ENCODE assay signal across 11 mouse cellular contexts in genomic region chr9:98428783-98429182, GRCm38 (mm10). TPM values are rescaled to one million over a fixed set of nuclear protein-coding genes. Genes with fewer than 3 reads are reported as not detected.
DNase-seq lines count a peak whose midpoint lies in the region; ATAC-seq and TF ChIP-seq lines count a peak whose summit lies in the region.
"Had no signal": no experiment of that assay in that cellular context is flagged by ENCODE, and none has a peak within 500 bp of the region (broad histone marks: within the 10 kb centered on the region; RNA-seq: fewer than 3 reads in every experiment).

No protein-coding gene starts in this region.

- no peak for TF ChIP-seq CTCF in heart, adult 2 months (IDR thresholded peaks at IDR 0.05)
- TF ChIP-seq CTCF in kidney, postnatal 0 days (IDR thresholded peaks at IDR 0.05; ENCODE audit: low read depth), result no peak
- TF ChIP-seq CTCF in small intestine, adult 2 months (IDR thresholded peaks at IDR 0.05; ENCODE audit: extremely low read depth, insufficient read length, insufficient replicate concordance, low read depth, low read length), result no peak

- no peak overlapping the region for H3K9ac ChIP-seq in liver, embryonic 13.5 days
- H3K9ac ChIP-seq in liver, embryonic 11.5 days (ENCODE audit: low read depth, low read length), result no peak overlapping the region
- H3K9ac ChIP-seq in heart, adult 2 months (ENCODE audit: low read depth, low read length), result no peak overlapping the region
- H3K9ac ChIP-seq in kidney, postnatal 0 days (ENCODE audit: low read depth, low read length), result 0 out of 2 replicates have a peak overlapping the region, but pooled peaks have one; percentile 4

- intact Hi-C loops in heart, adult 2 months (cut with DNase I), result no loop called here

- H3K4me1 ChIP-seq in liver, embryonic 13.5 days (replicated peaks), result peaks cover 50% of the 10 kb centered on the region
- H3K4me1 ChIP-seq in liver, embryonic 11.5 days (replicated peaks; ENCODE audit: control insufficient read depth, insufficient read depth, low read length), result peaks cover 37% of the 10 kb centered on the region
- peaks cover 10% of the 10 kb centered on the region for H3K4me1 ChIP-seq in heart, adult 2 months (ENCODE audit: control insufficient read depth, insufficient read depth, low read length)
- peaks cover 36% of the 10 kb centered on the region for H3K4me1 ChIP-seq in kidney, postnatal 0 days (replicated peaks; ENCODE audit: insufficient read depth, low read length)
- peaks cover 16% of the 10 kb centered on the region for H3K4me1 ChIP-seq in small intestine, adult 2 months (ENCODE audit: control insufficient read depth, insufficient read depth, insufficient read length, low read length)
- H3K4me1 ChIP-seq in forebrain, embryonic 10.5 days, result peaks cover 85% of the 10 kb centered on the region

- 0 out of 2 replicates have a peak overlapping the region, but pooled peaks have one; percentile 4 for H3K4me2 ChIP-seq in liver, embryonic 13.5 days
- H3K4me2 ChIP-seq in liver, embryonic 11.5 days, result no peak overlapping the region; the same call in 1 of the 2 replicates
- peak overlapping the region; percentile 35 for H3K4me2 ChIP-seq in kidney, postnatal 0 days (ENCODE audit: low read length)

- H3K4me3 ChIP-seq in liver, embryonic 13.5 days (replicated peaks), result no peak overlapping the region
- no peak overlapping the region for H3K4me3 ChIP-seq in liver, embryonic 11.5 days (ENCODE audit: low read depth, low read length)
- H3K4me3 ChIP-seq in heart, adult 2 months, result no peak overlapping the region
- H3K4me3 ChIP-seq in kidney, postnatal 0 days (replicated peaks; ENCODE audit: low read depth, low read length), result no peak overlapping the region
- no peak overlapping the region for H3K4me3 ChIP-seq in small intestine, adult 2 months (ENCODE audit: low read depth, low read length)
- no peak overlapping the region for H3K4me3 ChIP-seq in forebrain, embryonic 10.5 days

- TF ChIP-seq EP300 in heart, adult 2 months (IDR thresholded peaks at IDR 0.05; ENCODE audit: insufficient read depth, low read depth, low read length), result peak; percentile 80

- no peak for ATAC-seq in liver, embryonic 13.5 days (ENCODE audit: low read depth)
- no peak for ATAC-seq in liver, embryonic 11.5 days (replicated peaks; ENCODE audit: low FRiP score)
- no peak for ATAC-seq in kidney, postnatal 0 days (replicated peaks; ENCODE audit: low FRiP score, low read depth)

- H3K9me3 ChIP-seq in liver, embryonic 13.5 days (replicated peaks), result no peaks in the 10 kb centered on the region
- no peaks in the 10 kb centered on the region for H3K9me3 ChIP-seq in liver, embryonic 11.5 days (ENCODE audit: control insufficient read depth, low read length)
- H3K9me3 ChIP-seq in kidney, postnatal 0 days (replicated peaks; ENCODE audit: low read length), result no peaks in the 10 kb centered on the region
- H3K9me3 ChIP-seq in forebrain, embryonic 10.5 days, result no peaks in the 10 kb centered on the region
- H3K9me3 ChIP-seq: G1E had no signal

- no peak for DNase-seq in liver, embryonic 13.5 days
- DNase-seq in liver, embryonic 11.5 days (ENCODE audit: low spot score), result no peak
- peak; percentile 63 to 81 for DNase-seq in heart, adult 2 months
- peak; percentile 81 for DNase-seq in kidney, postnatal 0 days (ENCODE audit: low spot score)
- no peak for DNase-seq in frontal cortex, postnatal 10 days (ENCODE audit: low spot score in 2 of 2)
- DNase-seq in cerebellum, adult 9-11 months, result no peak
- no peak for DNase-seq in forebrain, embryonic 10.5 days (ENCODE audit: extremely low spot score, low spot score)
- DNase-seq: cerebellum, postnatal 36 days had no signal

- TF ChIP-seq POLR2A in heart, adult 2 months (IDR thresholded peaks at IDR 0.05; ENCODE audit: insufficient read depth, low read depth, low read length), result no peak
- no peak for TF ChIP-seq POLR2A in small intestine, adult 2 months (IDR thresholded peaks at IDR 0.05; ENCODE audit: low read depth, low read length)

- H3K79me2 ChIP-seq in heart, adult 2 months (replicated peaks; ENCODE audit: control insufficient read depth, insufficient read depth, low read length), result no peaks in the 10 kb centered on the region

- 63% methylated on average over 8 of the region's 8 CpGs for WGBS in liver, embryonic 13.5 days (ENCODE audit: insufficient replicate concordance)
- 66% methylated on average over 8 of the region's 8 CpGs for WGBS in liver, embryonic 11.5 days
- WGBS in heart, adult 2 months, result 41% methylated on average over 8 of the region's 8 CpGs
- 40% methylated on average over 8 of the region's 8 CpGs for WGBS in kidney, postnatal 0 days
- WGBS in small intestine, adult 2 months, result 67% methylated on average over 8 of the region's 8 CpGs
- WGBS in forebrain, embryonic 10.5 days, result 82% methylated on average over 8 of the region's 8 CpGs

- no peak overlapping the region for H3K27ac ChIP-seq in liver, embryonic 13.5 days
- H3K27ac ChIP-seq in liver, embryonic 11.5 days (ENCODE audit: low read depth, low read length), result no peak overlapping the region
- H3K27ac ChIP-seq in heart, adult 2 months, result peak overlapping the region; percentile 58
- H3K27ac ChIP-seq in kidney, postnatal 0 days, result peak overlapping the region; percentile 83
- H3K27ac ChIP-seq in small intestine, adult 2 months (ENCODE audit: insufficient read depth, low read depth, low read length), result 0 out of 2 replicates have a peak overlapping the region, but pooled peaks have one; percentile 13
- no peak overlapping the region for H3K27ac ChIP-seq in forebrain, embryonic 10.5 days

- H3K27me3 ChIP-seq in liver, embryonic 13.5 days, result peaks cover 26% of the 10 kb centered on the region
- H3K27me3 ChIP-seq in liver, embryonic 11.5 days (replicated peaks; ENCODE audit: control insufficient read depth, insufficient read depth, low read length), result peaks cover 9% of the 10 kb centered on the region; the same call in 1 of the 2 replicates
- H3K27me3 ChIP-seq in heart, adult 2 months (ENCODE audit: control insufficient read depth, insufficient read depth, low read length), result no peaks in the 10 kb centered on the region
- no peaks in the 10 kb centered on the region for H3K27me3 ChIP-seq in kidney, postnatal 0 days (ENCODE audit: insufficient read depth, low read length)
- H3K27me3 ChIP-seq in small intestine, adult 2 months (ENCODE audit: control insufficient read depth, insufficient read depth, low read length), result peaks cover 7% of the 10 kb centered on the region; the same call in 1 of the 2 replicates
- H3K27me3 ChIP-seq in forebrain, embryonic 10.5 days (ENCODE audit: poor library complexity, severe bottlenecking), result peaks cover 85% of the 10 kb centered on the region

- no peaks in the 10 kb centered on the region for H3K36me3 ChIP-seq in liver, embryonic 13.5 days
- no peaks in the 10 kb centered on the region for H3K36me3 ChIP-seq in liver, embryonic 11.5 days (ENCODE audit: control insufficient read depth, insufficient read depth, low read length)
- no peaks in the 10 kb centered on the region for H3K36me3 ChIP-seq in heart, adult 2 months (ENCODE audit: control insufficient read depth, insufficient read depth, low read length)
- H3K36me3 ChIP-seq in kidney, postnatal 0 days (ENCODE audit: insufficient read depth, low read length), result no peaks in the 10 kb centered on the region
- H3K36me3 ChIP-seq in small intestine, adult 2 months (ENCODE audit: control insufficient read depth, insufficient read depth, low read length), result no peaks in the 10 kb centered on the region
- H3K36me3 ChIP-seq in forebrain, embryonic 10.5 days (replicated peaks), result 0 out of 2 replicates have a peak, but pooled peaks cover 3% of the 10 kb centered on the region
- H3K36me3 ChIP-seq: G1E had no signal

RNA-seq across cellular contexts. Expression of gene Rbp1, which starts 6.0 kb away (rescaled TPM):
- polyA plus RNA-seq in liver, embryonic 13.5 days (2015; fragmentation: Nextera tagmentation; extraction: Ambion mirVana), result 31.7 and 34.3 TPM in 2 replicates
- polyA plus RNA-seq in liver, embryonic 11.5 days (2014; fragmentation: Nextera tagmentation; extraction: Ambion mirVana), result 49.7 and 54.1 TPM in 2 replicates
- total RNA-seq in heart, adult 2 months (2021), result 1 to 10 TPM; 7.4 to 7.9 TPM
- polyA plus RNA-seq in heart, adult 2 months (2012; rRNA removed), result 6.3 and 11.5 TPM in 2 replicates
- polyA plus RNA-seq in kidney, postnatal 0 days (2015; fragmentation: Nextera tagmentation; extraction: Ambion mirVana), result 112 and 113 TPM in 2 replicates
- polyA plus RNA-seq in small intestine, adult 2 months (2012; rRNA removed), result 1.0 and 5.1 TPM in 2 replicates
- 27.9 and 30.4 TPM in 2 replicates for polyA plus RNA-seq in forebrain, embryonic 10.5 days (2016; fragmentation: Nextera tagmentation; extraction: Ambion mirVana)
- polyA plus RNA-seq: G1E had no signal

RNA-seq across cellular contexts. Expression of gene Rbp2, which starts 57.1 kb away (rescaled TPM):
- 2.9 and 4.4 TPM in 2 replicates for polyA plus RNA-seq in liver, embryonic 13.5 days (2015; fragmentation: Nextera tagmentation; extraction: Ambion mirVana)
- polyA plus RNA-seq in liver, embryonic 11.5 days (2014; fragmentation: Nextera tagmentation; extraction: Ambion mirVana), result 1.9 and 2.9 TPM in 2 replicates
- total RNA-seq in heart, adult 2 months (2021), result under 1 TPM in 1 of 2 experiments, not detected in 1; 0.44 TPM
- not detected in 2 replicates for polyA plus RNA-seq in heart, adult 2 months (2012; rRNA removed)
- polyA plus RNA-seq in kidney, postnatal 0 days (2015; fragmentation: Nextera tagmentation; extraction: Ambion mirVana), result 2.5 and 3.4 TPM in 2 replicates
- polyA plus RNA-seq in small intestine, adult 2 months (2012; rRNA removed), result 341 and 589 TPM in 2 replicates
- polyA plus RNA-seq in forebrain, embryonic 10.5 days (2016; fragmentation: Nextera tagmentation; extraction: Ambion mirVana), result 0.22 TPM in 1 of 2 replicates, not detected in the other
- total RNA-seq: G1E; left cerebral cortex, postnatal 10 days had no signal

Comparison
In these comparisons a context has a peak if more than half of its experiments do, and no peak if none do; other contexts are left out.
1. DNase-seq: peak in heart, adult 2 months (2 of 2) and kidney, postnatal 0 days (single experiment); none in liver, embryonic 13.5 days (single experiment), liver, embryonic 11.5 days (single experiment), frontal cortex, postnatal 10 days (0 of 2), cerebellum, adult 9-11 months (single experiment) and forebrain, embryonic 10.5 days (single experiment).
2. H3K27ac ChIP-seq: peak in heart, adult 2 months (single experiment), kidney, postnatal 0 days (single experiment) and small intestine, adult 2 months (single experiment); none in liver, embryonic 13.5 days (single experiment), liver, embryonic 11.5 days (single experiment) and forebrain, embryonic 10.5 days (single experiment).
3. RNA of gene Rbp2, which starts 57.1 kb away (polyA plus RNA-seq): 341 to 589 TPM in small intestine, adult 2 months; 2.5 to 3.4 TPM in kidney, postnatal 0 days, 2.9 to 4.4 TPM in liver, embryonic 13.5 days, 1.9 to 2.9 TPM in liver, embryonic 11.5 days, 0.22 TPM in forebrain, embryonic 10.5 days and not detected in heart, adult 2 months; every median in the first group is over 10 times any median in the second.